Mouse (Mus musculus) brain, adult 2 months (tissue): ENCODE results near the gene Ttc3.

Experiments used
- DNase-seq: peaks from one replicate; pipeline ENCODE4 v3.0.0; 2011; ENCODE audit warnings: low read depth, low spot score

Ttc3 gene

DNA sequence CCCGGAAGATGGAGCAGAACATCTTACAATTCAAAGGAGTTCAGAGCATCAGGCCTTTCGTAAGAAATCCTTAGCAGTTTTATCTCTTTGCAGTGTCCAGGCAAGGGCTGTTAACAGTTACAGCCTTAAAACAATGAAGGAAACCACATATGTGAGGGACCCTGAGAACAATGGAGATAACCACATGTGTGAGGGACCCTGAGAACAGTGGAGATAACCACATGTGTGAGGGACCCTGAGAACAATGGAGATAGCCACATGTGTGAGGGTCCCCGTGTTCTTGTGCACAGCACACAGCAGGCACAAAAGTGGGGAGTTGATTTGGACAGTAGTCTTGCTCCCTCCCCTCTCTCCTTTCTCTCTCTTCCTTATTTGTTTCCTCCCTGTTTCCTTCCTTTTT, 12.3 kb upstream of the Ttc3 start:
- no peak for DNase-seq

DNA sequence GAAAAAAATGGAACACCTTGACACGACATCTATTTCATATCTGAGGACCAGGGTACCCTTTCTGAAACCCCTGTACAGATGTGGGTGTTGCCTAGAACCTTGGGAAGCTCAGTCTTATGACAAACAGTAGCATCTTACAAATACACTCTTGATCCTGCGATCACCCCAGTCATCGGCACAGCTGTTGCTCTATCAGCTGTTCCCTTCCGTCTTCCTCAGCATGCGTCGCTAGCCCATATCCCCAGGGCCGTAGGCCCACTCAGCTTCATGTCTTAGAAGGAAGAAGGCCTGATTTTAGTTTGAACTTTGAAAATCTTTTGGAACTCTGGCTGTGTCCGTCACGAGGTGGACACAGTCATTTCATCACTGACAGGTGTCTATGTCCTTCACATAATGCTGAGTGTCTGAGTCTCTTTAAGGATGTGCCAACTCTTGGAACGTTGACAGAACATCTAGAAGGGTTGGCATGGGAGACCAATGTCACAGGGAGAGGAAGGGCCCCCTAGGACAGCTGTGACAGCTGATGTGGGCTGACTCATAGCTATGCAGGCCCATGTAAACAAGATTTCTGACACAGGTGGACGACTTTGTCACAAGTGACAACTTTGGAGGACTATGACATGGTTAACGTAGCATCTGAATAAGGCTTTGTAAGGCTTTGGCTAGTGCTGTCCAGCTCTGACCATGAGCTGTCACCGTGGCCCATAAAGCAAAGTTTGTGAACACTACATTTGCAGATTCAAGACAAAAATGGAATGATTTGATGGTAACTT, 9.7 kb upstream of the Ttc3 start:
- no peak for DNase-seq

DNA sequence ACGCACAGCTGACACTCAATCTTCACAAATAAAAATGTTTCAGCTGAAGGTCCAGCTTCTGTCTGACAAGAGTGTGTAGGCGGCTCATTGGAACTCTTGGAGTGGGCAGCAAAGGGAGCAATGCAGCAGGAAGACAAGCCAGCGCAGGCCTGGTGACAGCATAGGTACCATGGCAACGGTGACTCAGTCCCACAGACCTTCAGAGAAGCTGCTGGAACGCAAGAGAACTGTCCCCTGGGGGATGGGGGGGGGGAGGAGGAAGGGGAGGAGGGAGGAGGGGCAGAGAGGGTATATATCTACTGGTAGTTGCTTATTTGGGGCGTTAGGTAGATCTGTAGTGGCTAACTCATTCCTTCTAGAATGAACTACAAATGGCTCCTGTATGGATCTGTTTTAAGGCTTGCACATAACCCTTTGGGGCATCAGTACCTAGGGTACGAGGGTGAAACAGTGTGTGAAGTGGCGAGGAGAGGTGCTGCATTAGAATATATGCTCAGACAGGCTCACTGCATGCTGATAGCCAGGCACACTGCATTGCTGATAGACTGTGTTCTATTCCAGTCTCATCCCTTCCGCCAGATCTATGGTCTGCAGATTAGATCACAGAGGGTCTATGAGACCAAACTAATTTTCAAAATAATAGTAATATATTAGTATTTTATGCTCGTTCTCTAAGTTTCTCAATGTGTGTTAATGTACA, 8.1 kb upstream of the Ttc3 start:
- DNase-seq = peak; percentile 96

DNA sequence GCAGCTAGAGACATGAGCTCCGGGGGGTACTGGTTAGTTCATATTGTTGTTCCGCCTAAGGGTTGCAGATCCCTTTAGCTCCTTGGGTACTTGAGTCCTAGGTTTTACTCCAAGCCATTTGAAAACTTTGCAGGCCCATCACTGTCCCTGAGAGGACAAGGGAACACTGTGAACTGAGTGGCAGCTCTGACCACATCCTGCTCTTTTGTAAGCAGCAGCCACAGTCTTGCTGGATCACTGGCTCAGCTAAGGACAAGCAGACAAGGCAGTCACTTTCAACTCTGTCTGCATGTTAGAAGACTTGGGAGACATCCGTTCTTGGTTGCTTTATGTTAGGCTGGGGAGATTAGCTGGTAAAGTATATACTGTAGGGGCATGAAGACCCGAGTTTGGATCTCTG, 6.6 kb upstream of the Ttc3 start:
- DNase-seq = no peak

DNA sequence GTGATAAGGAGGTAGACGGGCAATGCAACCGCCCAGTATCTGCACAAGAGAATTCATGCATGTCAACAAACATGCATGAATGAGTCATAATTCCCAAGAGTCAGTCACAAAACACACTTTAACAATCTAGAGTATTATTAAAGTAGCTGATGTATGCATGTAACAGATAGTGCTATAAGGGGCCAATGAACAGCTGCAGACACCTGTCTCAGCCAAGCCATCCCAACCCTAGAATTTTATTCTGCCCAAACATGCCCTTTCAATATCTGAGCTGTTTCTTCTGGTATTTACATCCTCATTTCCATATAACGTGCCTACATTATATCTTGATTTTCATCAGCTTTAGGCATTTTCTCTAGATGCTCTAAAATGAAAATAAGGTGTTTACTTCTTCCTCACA, 5.0 kb upstream of the Ttc3 start:
- no peak for DNase-seq

DNA sequence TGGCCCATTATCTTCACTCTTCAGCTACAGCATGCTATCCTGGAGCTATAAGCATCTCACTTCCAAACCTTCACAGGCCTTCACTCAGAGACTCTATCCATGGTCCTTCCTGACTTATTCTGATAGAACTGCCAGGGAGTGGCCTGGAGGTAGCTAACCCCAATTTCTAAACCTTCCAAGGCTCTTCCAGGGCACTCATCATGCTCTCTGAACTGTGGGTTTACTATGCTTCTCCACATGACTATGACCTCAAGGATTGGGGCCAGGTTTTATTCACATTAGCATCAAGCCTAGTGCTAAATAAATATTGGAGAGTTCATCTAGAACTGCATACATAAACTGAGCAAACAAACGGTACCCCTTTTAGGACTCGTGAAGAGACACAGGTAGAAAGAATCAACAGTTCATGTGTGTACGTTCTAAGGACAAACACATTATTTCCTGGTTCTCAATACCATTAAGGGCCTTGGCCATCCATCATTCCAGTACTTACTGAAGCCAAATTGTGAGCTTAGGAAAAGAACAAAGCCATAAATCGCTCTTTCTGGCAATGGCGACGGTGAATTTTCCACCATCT, 734 bp upstream of the Ttc3 start:
- peak; percentile 36 for DNase-seq

DNA sequence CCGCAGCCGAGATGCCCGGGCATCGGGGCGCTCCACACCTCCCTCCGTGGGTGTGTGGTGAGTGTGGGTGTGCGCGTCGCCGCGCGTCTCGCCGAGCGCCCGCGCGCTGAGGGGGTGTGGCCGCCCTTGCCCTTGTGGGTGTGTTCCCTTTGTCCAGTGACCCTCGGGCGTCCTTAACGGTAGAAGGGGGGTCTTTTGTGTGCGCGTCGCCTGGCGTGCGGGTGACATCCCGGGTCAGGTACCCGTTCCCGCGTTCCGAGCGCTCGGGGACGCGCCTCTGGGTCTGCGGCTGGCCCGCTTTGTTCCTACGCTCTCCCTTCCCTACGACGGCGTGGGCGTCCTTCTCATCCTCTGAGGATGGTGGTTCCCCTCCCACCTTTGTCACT, 490 bp downstream of the Ttc3 start:
- DNase-seq = no peak

DNA sequence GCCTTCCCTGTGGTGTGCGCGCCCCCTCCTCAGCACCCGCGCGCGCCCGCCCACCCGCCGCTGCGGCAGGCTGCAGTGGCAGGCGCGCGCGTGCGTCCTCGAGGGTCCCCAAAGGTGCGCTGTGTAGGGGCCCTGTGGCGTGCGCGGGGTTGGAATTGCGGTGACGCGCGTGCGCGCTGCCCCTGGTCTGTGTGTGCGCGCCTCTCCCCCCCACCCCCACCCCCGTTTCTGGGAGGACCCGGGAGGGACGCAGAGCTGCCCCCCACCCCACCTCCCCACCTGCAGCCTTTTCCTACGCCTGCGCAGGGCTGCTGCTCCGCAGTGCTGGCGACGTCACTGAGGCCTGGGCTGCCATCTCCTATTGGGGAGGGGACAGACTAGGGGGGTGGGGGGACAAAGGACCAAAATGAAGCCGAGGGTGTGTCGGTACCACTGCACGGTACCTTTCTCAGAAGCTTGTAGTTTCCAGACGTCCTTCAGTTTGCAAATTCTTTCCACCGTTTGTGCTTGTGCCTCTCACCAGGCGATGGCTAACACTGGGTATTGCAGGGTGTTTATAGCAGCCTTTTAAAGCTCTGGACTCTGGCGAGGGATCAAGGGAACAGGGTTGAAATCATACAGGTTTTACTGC, 998 bp downstream of the Ttc3 start, which contains the start of gene Pigp:
Gene Pigp, minus strand, starts transcription at position 542 of the 631 bp plus-strand sequence.
- DNase-seq = peak; percentile 90

DNA sequence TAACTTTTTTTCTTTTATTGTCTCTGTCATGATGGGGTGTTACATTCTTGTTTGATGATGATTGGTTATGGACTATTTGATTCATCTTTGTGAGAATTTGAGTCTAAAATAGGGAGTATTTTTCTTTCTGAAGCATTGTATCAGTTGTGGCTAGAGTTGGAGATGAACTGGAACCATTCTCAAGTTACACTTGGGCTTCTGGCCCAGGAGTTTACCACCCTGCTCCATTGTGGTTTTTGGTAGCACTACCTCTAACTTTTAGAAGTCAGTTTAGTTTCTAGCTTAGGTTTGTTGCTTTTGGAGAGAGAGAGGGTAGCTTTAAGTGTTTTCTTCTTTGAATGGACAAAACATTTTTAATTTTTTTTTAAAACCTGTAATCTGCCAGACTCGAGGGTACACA, 9.0 kb downstream of the Ttc3 start:
- DNase-seq = no peak

DNA sequence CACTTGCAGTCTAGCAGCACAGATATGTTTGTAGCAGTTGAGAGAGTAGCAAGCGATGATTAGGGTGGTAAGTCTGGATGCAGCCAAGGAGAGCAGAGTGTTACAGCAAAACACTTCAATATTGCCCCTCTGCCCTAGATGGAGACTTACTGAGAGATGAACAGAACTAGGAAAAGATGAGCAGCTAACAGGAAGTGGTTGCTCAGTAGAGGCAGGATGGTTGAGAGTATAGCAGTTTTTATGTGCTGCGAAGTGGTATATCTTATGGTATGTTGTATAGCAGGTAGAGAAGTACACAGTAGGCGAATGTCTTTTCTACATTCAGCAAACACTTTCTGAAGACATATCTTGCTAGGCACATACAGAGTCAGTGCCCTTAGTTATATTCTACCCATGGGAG, 12.9 kb downstream of the Ttc3 start:
- no peak for DNase-seq

DNA sequence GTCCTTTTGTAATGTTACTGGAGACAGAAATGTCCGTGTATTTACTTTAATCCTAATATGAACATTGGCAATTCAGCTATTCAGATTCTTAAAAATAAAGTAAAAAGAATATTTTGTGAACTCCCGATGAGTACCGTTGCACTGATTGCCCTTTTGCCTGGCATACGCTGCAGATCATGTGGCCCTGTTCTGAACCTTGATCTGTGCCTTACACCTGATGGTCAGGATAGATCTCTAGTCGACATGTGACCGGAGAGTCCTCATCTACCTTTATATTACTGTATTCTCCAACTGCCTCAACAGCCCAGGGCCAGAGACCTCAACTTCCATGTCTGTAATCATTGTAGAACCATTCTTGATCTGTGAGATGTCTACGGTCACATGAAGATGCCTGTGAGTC, 17.3 kb downstream of the Ttc3 start:
- no peak for DNase-seq

DNA sequence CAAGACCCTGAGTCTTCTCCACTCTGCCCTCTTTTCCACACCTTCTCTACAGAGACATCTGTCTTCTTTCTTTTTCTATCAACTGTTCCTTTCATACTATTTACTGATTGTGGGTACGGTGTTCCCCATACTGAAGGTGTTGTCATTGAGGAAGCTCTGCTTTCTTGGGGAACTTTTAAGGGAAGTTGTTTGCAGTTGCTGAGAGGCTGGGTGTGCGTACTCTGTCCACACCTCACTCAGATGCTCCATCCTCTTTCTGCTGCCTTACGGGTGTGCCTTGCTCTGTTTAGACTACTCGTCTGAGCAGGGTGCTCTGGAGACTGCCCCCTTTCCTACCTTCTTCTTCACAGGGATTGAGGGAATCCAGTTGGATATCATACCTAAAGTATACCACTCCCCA, 21.9 kb downstream of the Ttc3 start:
- DNase-seq = no peak

DNA sequence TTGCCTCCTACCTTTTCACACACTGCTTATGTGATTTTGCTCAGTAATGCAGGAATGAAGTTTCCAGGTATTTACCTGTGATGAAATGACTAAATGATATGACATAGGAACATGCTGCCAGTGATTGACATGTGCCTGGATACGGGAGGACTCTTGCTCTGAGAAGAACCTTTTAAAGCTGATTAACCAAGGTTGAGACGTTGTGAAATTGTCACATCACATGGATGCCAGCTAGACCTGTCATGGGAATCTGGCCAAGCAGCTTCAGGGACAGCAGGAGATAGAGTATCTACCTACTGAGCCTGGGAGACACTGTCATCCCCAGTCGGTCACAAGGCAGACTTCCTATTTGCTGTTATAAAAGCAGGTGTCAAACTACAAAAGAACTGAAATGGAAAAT, 24.6 kb downstream of the Ttc3 start:
- peak; percentile 59 for DNase-seq

DNA sequence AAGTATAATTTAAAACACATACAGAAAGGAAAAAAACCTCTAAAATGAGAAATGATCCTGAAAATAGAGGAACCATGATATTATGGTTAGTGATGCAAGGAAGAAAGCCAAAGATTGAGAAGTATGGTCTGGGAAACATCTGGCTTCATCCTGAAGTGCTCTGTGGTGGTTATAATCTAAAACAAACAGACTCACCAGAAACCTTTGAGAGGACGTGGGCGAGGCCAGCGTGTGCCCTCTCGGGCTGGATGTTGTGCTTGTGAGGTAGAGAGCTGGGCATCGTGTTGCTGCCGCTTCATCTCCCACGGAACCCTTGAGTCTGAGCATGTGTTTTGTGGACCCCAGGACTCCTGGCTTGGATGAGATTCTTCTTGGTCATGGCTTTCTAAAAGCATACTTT, 26.2 kb downstream of the Ttc3 start:
- no peak for DNase-seq

DNA sequence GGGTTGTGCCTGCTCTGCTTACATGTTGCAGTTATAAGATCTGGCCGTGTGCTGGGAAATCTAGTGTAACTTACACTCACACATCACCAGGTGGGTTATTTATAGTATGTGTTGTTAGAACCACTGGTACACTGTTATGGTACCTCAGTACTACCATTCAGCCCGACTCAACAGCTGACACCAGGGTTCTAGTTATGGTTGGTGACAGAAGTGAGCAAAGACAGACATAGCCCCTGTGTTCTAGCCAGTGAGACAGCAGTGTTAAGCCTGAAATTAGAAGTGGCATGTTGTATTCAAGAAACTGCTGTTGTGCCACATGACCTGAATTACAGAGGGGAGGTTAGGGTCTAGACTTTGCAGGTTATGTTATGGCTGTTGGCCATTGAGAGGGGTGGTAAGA, 28.7 kb downstream of the Ttc3 start:
- no peak for DNase-seq

DNA sequence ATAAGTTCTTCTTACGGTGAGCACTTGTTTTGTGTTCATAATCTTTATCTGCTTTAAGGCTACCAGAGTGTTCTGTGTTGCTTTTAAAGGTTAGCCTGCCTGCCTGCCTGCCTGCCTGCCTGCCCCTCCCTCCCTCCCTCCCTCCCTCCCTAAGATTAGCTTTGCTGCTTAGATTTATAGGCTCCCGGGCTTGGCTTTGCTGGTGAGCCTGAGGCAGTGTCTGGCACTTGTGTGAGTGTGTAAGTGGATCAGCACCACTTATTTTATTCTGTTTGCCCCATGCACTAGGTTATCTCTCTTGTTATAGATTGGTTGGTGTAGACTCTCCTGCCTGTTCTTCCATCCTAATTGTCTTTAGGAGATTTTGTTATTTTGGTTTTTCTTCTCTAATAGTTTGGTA, 31.2 kb downstream of the Ttc3 start:
- no peak for DNase-seq

DNA sequence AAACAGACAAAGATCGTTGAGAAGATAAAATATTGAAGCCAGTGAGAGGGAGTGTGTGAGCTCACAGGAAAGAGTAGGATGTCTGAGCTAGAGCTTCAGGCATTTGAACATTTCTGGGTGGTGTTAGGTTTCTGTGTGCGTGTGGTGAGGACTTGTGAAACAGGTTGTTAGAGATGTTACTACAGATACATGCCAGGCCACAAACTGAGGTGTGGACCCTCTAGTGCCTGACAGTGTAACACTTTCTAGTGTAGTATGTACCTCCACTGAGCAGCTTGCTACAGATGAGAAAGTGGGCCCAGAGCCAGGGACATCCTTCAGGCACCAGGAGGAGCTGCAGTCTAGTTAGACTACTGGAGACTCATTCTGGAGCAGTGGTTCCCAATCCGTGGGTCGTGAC, 31.8 kb downstream of the Ttc3 start:
- peak; percentile 66 for DNase-seq

DNA sequence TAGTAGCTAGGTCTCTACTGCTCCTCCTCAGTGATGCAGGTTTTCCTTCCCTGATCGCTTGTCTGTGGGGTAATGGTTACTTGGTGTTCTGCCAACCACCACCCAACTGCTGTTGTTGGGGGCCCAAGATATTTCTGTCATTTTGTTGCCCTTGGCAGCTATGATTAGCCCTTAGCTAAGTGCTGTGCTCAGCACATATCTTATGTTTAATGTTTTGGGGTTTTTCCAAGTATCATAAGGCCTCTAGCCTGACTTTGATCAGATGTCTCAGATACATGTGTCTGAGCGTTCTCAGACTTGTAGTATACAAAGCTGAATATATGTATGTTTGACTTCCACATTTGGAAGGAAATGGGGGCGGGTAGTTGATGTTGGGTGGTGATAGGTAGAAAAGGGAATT, 40.9 kb downstream of the Ttc3 start:
- DNase-seq = peak; percentile 53

DNA sequence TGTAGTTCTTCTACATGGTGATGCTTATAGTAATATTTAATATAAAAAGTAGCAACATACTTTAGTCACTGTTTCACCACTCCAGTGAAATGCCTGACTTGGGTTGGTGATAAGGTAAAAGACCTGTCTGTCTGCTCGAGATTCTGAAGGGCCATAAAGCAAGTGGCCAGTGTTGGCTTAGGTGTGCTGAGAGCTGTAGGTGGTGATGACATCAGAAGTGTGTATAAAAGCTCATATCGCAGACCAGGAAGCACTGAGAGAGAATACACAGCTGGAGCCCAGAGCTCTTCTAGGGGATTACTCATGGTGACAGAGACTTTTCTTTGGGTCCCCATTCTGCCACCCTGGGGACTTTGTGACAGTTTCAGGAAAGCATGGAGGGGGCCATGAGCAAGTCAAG, 41.8 kb downstream of the Ttc3 start:
- DNase-seq = no peak

DNA sequence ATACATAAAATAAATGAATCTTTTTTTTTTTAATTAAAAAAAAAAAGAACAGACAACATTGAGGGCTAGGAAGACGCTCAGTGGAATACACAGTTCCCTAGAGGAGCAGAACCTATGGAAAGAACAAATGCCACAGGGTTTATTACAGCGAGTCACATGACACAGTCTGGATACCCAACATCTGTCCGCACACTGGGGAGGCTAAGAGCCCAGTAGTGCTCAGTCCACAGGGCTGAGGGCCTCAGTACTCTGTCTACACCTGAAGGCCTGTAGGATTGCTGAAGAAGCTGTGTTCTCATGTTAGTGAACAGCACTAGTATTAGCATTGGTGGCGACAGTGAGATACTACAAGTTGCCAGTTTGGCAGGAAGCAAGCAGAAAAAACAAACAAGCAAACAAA, 42.3 kb downstream of the Ttc3 start:
- DNase-seq = no peak

DNA sequence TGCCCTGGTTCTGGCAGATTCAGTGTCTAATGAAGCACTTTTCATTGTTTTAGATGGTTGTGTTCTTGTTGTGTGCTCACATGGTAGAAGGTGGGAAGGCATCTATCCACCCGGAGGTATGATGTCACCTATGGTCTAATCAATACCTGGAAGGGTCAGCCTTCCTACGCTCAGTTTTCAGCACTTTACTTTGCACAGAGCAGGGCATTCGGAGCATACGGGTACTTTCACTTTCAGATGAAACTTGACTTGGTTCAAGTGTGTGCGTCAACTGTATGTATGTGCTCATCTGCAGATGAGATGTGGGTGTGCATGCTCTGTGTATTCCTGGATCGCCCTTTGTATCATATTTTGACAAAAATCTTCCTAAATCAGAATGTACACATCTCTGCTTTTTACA, 43.7 kb downstream of the Ttc3 start:
- DNase-seq = no peak

DNA sequence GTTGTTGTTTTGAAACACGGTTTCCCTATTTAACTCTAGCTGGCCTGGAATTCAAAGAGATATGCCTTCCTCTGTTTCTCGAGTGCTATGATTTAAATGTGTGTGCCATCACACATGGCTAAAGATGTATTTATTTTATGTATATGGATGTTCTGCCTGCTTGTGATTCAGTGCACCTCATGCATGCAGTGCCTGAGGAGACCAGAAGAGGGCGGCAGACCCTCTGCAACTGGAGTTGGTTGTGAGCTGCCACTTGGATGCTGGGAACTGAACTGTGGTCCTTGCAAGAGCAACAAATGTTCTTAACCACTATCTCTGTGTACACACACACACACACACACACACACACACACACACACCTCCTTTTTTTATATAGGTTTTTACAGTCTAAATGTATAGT, 50.1 kb downstream of the Ttc3 start:
- no peak for DNase-seq

DNA sequence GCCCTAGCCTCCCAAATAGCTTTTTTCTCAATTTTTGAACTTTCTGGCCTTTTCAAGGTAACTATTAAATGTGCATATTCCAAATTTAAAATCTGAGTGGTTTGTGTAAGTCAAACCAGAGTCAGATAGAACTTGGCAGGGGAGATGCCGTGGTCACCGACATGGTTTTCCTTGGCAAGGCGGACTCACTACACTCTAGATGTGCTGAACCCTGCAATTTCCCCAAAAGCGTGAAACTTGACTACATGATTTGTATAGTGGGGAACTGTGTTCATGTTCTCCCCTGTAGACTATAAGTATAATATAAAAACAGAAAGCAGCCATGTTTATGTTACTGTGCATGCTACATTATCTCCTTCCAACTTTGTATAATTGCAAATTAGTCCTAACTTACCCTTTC, 58.5 kb downstream of the Ttc3 start:
- DNase-seq = no peak
